Mouse (Mus musculus): Measurements from ENCODE around the gene Rpl18a. TPM values are rescaled to one million over a fixed set of nuclear protein-coding genes. Genes with fewer than 3 reads are reported as not detected.
A peak's percentile ranks its signal among the peaks of the same experiment; 100 is the strongest.

Gene Rpl18a
- polyA plus RNA-seq, 1 experiment, result 441 TPM

DNA sequence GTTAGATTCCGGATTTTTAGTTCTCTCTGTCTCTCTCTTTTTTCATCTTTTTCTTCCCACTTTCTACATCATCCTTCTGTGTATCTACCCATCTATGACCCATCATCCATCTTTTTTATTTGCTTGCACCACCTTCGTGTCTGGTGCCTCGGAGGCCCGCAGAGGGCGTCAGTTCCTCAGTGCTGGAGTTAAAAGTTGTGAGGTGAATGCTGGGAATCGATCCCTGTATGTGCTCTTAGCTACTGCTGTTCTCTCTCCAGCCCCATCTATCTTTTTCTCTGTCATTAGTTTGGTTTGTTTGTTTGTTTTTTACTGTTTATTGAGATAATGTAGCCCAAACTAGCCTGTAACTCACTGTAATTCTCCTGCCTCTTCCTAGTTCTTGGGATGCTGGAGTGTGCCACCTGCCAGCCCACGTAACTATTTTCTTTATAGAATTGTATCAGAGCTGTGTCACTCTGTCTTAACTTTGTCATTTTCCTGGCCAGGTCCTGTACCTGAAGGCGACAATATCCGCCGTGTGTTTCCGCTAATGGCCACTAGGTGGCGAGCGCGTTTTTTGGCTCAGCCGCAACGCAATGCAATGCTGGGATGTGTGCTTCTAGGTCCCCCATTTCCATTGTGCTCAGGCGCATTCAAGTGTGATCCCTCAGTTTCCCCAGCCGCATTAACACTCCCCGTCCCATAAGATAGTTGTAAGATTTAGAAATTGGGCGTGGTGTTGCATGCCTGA, 635 bp upstream of the Rpl18a start:
- peaks cover 38% of the 10 kb centered on the region for H3K36me3 ChIP-seq (ENCODE audit: control insufficient read depth)
- H3K4me1 ChIP-seq (ENCODE audit: control insufficient read depth), result peaks cover 50% of the 10 kb centered on the region
- peaks cover 16% of the 10 kb centered on the region for H3K27me3 ChIP-seq (ENCODE audit: control insufficient read depth)
- 0 out of 2 replicates have a peak, but pooled peaks cover 3% of the 10 kb centered on the region for H3K9me3 ChIP-seq (ENCODE audit: control insufficient read depth, low read length)
- peak overlapping the region; percentile 90 for H3K4me3 ChIP-seq (replicated peaks)
- no peak for TF ChIP-seq GATA1 (IDR thresholded peaks at IDR 0.05; ENCODE audit: low read length)
- no peak for TF ChIP-seq TAL1 (IDR thresholded peaks at IDR 0.05; ENCODE audit: low read length)

DNA sequence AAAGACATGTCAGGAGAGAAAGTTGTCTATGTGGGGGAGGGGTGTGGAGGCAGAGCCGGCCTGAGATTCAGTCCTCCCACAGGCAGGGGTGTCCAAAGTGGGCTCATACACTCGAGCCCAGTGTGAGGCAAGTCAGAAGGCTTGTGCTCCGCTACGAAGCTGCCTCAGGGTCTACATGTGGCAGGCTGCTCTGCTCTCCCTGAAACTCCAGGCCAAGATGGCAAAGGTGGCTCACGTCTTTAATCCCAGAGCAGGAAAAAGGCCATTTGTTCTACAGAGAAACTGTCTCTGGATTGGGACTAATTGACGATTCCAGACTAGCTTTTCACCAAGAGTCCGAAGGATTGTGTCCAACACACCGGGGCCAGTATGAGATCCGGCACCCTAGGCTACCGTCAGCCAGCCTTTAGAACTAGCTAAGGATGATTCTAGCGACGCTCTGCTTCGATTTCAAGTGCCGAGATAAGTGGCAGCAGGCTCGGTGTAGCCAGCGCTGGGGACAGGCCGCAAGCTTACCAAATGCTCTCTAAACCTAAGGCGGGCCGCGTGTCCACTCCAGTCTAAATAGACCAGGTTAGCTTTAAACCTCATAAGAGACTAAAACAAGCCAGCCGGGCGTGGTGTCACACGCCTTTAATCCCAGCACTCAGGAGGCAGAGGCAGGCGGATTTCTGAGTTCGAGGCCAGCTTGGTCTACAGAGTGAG, 744 bp downstream of the Rpl18a start:
- Histone ChIP-seq H3K27me3 (ENCODE audit: control insufficient read depth) (peaks cover 27% of the 10 kb centered on the region), H3K4me3 (replicated peaks) (peak overlapping the region; percentile 90), H3K36me3 (ENCODE audit: control insufficient read depth) (peaks cover 38% of the 10 kb centered on the region), H3K9me3 (ENCODE audit: control insufficient read depth, low read length) (peaks cover 13% of the 10 kb centered on the region; the same call in 1 of the 2 replicates), H3K4me1 (ENCODE audit: control insufficient read depth) (peaks cover 63% of the 10 kb centered on the region)
- TF ChIP-seq GATA1 (IDR thresholded peaks at IDR 0.05; ENCODE audit: low read length) (no peak), TAL1 (IDR thresholded peaks at IDR 0.05; ENCODE audit: low read length) (no peak)

DNA sequence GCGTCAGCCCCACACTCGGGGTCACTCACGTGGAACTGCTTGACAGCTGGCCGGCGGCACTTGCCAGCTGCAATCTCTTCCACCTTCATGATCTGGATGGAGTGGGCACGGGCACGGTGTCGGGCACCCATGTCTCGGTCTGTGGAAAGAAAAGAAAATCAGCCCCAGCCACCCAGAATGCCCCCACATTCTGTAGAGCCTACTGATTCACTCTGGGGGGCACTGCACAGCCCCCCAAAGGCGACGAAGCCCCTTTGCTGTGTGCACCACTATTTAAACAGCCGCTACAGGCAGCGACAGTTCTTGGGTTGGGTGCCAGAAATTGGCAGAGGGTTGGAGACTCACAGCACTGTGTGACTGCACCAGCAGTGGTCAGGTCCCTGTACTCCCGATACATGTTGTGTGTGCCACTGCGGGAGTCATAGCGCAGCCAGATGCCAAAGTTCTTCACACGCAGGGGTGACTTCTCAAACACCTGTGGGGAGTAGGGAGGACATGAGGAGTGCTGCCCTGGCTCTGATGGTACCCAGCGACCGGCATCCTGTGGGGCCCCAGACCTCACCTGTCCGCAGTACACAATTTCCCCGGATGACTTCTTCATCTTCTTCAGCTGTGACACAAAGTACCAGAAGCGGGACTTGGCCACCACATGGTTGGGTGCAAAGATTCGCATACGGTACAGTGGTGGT, 1.5 kb downstream of the Rpl18a start:
- Histone ChIP-seq H3K4me3 (replicated peaks) (peak overlapping the region; percentile 90), H3K27me3 (ENCODE audit: control insufficient read depth) (peaks cover 35% of the 10 kb centered on the region), H3K9me3 (ENCODE audit: control insufficient read depth, low read length) (peaks cover 21% of the 10 kb centered on the region), H3K36me3 (ENCODE audit: control insufficient read depth) (peaks cover 38% of the 10 kb centered on the region), H3K4me1 (ENCODE audit: control insufficient read depth) (peaks cover 70% of the 10 kb centered on the region)

DNA sequence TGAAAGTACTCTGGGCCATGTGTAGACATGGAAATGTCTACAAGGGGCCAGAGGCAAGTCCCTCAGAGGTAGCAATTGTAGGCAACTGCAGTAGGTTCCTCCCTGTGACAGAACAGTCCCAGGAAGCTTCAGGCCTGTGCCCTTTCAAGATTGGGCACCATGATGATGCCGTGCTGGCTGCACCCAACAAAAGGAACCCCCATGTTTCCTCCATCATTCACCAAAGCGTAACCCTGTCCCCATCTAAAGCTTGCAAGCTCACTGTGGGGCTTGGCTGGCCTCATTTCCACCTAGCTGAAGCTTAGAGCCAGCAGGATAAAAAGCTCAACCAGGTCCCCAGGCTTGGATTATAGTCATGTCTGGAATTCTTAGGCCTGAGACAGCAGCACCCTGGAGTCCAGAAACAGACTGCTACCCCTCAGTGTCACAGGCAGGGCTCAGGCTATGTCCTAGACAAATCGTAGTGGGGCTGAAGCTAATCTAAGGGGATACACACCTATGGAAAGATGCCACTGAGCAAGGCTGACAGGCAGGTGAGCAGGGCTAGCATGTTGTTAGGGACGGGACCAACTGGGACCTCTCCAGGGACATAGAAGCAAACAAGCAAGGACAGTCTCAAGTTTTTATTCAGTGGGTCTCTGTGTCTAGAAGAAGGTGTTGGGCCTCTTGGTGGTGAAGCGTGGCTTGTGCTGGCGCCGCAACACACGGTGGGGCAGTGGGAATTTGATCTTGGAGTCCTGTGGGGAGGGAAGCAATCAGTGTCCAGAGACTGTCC, 2.3 kb downstream of the Rpl18a start:
- no peak overlapping the region for H3K4me3 ChIP-seq (replicated peaks)
- TF ChIP-seq GATA1 (IDR thresholded peaks at IDR 0.05; ENCODE audit: low read length) (no peak), TAL1 (IDR thresholded peaks at IDR 0.05; ENCODE audit: low read length) (no peak)
- peaks cover 43% of the 10 kb centered on the region for H3K27me3 ChIP-seq (ENCODE audit: control insufficient read depth)
- H3K9me3 ChIP-seq (ENCODE audit: control insufficient read depth, low read length), result peaks cover 22% of the 10 kb centered on the region
- peaks cover 70% of the 10 kb centered on the region for H3K4me1 ChIP-seq (ENCODE audit: control insufficient read depth)
- H3K36me3 ChIP-seq (ENCODE audit: control insufficient read depth), result peaks cover 38% of the 10 kb centered on the region

DNA sequence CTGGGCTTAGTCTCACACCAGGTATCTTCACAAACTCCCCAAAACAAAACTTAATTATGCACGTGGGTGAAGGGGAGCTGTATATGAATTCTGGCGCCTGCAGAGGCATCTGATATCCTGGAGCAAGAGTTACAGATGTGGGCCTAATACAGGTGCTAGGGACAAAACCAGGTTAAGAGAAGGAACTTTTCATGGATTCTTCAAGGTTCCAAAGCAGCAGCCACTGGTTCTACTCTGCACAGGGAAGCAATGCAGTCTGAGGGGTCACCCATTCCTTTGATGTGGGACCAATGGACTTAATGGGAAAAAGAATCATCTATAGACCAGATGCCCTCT, 2.9 kb downstream of the Rpl18a start:
- no peak overlapping the region for H3K4me3 ChIP-seq (replicated peaks)
- peaks cover 48% of the 10 kb centered on the region for H3K27me3 ChIP-seq (ENCODE audit: control insufficient read depth)
- no peak for TF ChIP-seq GATA1 (IDR thresholded peaks at IDR 0.05; ENCODE audit: low read length)
- no peak for TF ChIP-seq TAL1 (IDR thresholded peaks at IDR 0.05; ENCODE audit: low read length)
- peaks cover 22% of the 10 kb centered on the region for H3K9me3 ChIP-seq (ENCODE audit: control insufficient read depth, low read length)
- peaks cover 70% of the 10 kb centered on the region for H3K4me1 ChIP-seq (ENCODE audit: control insufficient read depth)
- peaks cover 38% of the 10 kb centered on the region for H3K36me3 ChIP-seq (ENCODE audit: control insufficient read depth)

DNA sequence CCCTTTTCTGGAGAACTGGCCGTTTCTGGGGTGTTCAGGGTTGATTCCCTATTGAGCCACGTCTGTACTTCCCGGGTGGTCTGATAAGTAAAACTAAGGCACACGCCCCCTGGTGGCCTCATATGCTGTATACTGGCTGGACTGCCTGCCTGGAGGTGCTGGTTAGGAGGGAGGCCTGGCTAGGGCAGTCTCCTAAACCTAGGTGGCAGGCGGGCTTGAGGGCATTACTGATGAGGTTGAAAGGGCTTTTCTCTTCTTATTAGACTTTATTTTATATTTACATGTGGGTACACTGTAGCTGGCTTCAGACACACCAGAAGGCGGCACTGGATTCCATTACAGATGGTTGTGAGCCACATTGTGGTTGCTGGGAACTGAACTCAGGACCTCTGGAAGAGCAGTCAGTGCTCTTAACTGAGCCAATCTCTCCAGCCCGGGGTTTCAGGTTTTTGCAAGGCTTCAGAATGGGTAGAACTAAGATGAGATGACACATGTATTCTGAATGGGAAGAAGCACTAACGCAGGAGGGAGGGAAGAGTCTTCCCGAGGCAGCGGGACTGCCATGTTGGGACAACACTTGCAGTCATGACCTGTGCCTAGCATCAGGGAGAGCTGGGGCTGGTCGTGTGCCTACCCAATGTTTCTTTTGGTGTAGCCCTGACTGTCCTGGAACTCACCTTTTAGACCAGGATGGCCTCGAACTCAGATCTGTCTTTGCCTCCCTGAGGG, 3.4 kb downstream of the Rpl18a start:
- peaks cover 38% of the 10 kb centered on the region for H3K36me3 ChIP-seq (ENCODE audit: control insufficient read depth)
- peaks cover 67% of the 10 kb centered on the region for H3K4me1 ChIP-seq (ENCODE audit: control insufficient read depth)
- TF ChIP-seq GATA1 (IDR thresholded peaks at IDR 0.05; ENCODE audit: low read length) (no peak), TAL1 (IDR thresholded peaks at IDR 0.05; ENCODE audit: low read length) (no peak)
- peaks cover 53% of the 10 kb centered on the region for H3K27me3 ChIP-seq (ENCODE audit: control insufficient read depth)
- no peak overlapping the region for H3K4me3 ChIP-seq (replicated peaks)
- H3K9me3 ChIP-seq (ENCODE audit: control insufficient read depth, low read length), result peaks cover 22% of the 10 kb centered on the region

DNA sequence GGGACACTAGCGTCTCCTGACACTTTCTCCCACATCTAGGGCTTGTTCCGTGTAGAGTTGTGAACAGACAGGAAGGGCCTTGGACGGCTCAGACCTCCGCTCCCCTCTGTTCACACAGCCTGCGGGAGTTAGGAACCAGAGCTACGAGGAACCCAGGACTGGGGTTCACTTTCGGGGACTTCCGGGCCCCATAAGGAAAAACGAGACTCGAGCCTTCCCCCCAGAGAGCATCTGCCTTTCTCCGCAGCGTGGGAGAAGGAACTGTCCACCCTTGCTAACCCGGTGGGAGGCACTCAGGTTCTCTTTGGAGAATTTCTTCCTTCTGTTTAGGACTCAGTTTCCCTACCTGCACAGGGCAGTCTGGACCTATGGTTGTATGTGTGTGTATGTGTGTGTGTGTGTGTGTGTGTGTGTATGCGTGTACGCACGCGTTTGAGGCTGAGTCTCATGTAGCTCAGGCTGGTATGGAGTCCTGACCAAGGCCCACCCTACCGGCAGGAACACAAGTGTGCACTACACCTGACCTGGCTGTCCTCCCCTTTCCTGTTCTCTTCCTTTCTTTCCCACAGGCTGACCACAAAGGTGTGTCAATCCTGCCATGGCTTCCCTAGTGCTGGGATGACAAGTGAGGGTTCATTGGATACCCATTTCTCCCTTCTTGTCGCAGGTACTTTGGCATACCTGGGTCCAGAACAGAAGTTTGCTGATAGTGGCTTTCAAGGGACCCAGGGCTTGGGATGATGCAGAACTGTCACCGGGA, 4.1 kb downstream of the Rpl18a start:
- H3K4me3 ChIP-seq (replicated peaks), result no peak overlapping the region
- peaks cover 38% of the 10 kb centered on the region for H3K36me3 ChIP-seq (ENCODE audit: control insufficient read depth)
- H3K9me3 ChIP-seq (ENCODE audit: control insufficient read depth, low read length), result peaks cover 22% of the 10 kb centered on the region
- H3K4me1 ChIP-seq (ENCODE audit: control insufficient read depth), result peaks cover 63% of the 10 kb centered on the region
- peaks cover 61% of the 10 kb centered on the region for H3K27me3 ChIP-seq (ENCODE audit: control insufficient read depth)
- no peak for TF ChIP-seq GATA1 (IDR thresholded peaks at IDR 0.05; ENCODE audit: low read length)
- no peak for TF ChIP-seq TAL1 (IDR thresholded peaks at IDR 0.05; ENCODE audit: low read length)

All from erythroblast, embryonic 14.5 days (primary cell).